Mouse (Mus musculus) heart, postnatal 36 days (tissue): ENCODE measurements at regions not wholly inside any gene's neighbourhood (a gene's known extent, or its start where the extent isn't known, plus 50 kb on each side); places are given as distances from the start of the nearest gene placed in this dataset.

Experiments used
- DNase-seq, 2 experiments: peaks; one replicate each; pipeline ENCODE4 v3.0.0; 2021 to 2022
- intact Hi-C: fragments of 180-260 bp; cut with DNase I; formaldehyde crosslinking; loops from one replicate; pipeline ENCODE4 v1.15.1; 2025
- microRNA-seq, 2 experiments: library from miRNA; unstranded; fragments of <30 nt; microRNA quantifications; one replicate each; pipeline ENCODE4 v1.2.0; 2021; ENCODE audit warnings: borderline number of aligned reads in 2 of 2

GRCm38 (mm10) chr14:100362786-100363185 is 78.3 kb upstream of the Klf12 start:
- intact Hi-C loops = no loop called here
- DNase-seq = no peak

GRCm38 (mm10) chr14:100361346-100362029 is 77.0 kb upstream of the Klf12 start:
- no peak for DNase-seq
- intact Hi-C loops = no loop called here

DNA sequence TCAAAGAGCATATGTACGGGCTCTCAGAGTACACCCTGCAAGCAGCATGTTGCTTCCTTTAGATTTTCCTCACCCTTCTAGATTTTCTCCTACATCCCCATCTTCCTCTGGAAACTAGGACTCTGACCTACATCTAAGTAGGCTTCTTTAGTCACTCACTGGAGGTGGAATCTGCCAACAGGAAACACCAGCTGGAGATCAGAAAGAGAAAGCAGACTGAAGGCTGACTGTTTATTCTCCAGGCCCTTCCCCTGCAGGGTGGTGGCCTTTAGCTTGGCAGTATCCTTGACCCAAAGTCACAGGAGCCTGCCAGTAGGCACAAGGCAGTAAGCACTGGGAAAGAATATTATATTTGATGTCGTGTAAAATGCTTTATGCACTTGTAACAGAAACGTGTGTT is 75.4 kb upstream of the Klf12 start:
- DNase-seq = no peak
- intact Hi-C loops = no loop called here

DNA sequence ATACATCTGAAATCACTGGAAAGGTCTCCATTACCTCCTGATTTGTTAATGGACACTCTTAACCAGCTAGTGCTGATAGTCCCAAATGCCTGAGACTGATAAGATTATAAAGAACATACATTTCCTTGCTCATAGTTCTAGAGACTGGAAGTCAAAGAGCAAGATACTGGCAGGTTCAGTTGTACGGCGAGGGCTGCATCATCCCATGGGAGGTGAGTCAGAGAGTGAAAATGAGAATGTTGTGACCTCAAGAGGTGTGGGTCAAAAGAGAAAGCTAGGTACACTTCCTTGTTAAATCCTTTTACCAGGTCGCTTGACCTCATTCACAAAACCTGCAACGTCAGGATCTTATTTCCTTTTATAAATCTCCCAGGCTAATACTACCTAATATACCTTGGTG is 72.7 kb upstream of the Klf12 start:
- no peak for DNase-seq
- intact Hi-C loops = no loop called here

DNA sequence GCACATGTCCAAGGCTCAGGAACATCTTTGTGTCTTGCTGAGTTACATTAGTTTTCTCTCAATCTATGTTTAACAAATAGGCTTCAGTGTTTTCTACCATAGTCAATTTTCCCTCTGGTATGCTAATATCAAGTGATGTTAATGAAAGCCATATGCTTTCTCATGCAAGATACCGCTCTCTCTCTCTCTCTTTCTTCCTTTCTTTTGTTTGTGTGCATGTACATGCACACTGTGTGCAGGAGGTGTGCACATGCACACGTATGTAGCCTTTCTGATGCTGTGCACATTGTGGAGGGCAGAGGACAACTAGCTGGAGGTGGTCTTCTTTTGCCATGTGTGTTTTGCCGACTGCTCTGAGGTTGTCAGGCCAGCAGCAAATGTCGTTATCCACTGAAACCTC is 69.0 kb upstream of the Klf12 start:
- no peak for DNase-seq
- intact Hi-C loops = no loop called here

GRCm38 (mm10) chr14:100352961-100353452 is 68.5 kb upstream of the Klf12 start:
- DNase-seq = no peak
- intact Hi-C loops = no loop called here

DNA sequence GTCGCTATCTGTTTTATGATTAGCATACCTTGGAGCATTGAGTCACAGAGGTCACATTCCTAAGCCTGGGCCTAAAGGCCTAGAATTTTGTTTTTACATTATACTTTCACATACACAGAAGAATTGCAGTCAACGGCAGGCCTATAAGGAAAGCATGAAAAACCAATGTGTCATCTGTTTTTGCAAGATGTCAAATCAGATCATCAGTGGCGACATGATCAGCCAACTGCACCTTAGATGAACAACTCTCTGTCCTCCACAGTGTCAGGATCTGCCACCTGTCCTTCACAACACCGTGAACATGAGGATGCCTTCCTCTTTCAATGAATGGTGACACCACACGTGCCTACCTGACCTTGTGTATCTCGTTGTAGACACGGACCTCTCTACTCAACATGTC is 66.5 kb upstream of the Klf12 start:
- DNase-seq = no peak
- intact Hi-C loops = no loop called here

- DNase-seq = no peak
- intact Hi-C loops = no loop called here
These were observed 65.7 kb upstream of the Klf12 start for GRCm38 (mm10) chr14:100350021-100350790.

DNA sequence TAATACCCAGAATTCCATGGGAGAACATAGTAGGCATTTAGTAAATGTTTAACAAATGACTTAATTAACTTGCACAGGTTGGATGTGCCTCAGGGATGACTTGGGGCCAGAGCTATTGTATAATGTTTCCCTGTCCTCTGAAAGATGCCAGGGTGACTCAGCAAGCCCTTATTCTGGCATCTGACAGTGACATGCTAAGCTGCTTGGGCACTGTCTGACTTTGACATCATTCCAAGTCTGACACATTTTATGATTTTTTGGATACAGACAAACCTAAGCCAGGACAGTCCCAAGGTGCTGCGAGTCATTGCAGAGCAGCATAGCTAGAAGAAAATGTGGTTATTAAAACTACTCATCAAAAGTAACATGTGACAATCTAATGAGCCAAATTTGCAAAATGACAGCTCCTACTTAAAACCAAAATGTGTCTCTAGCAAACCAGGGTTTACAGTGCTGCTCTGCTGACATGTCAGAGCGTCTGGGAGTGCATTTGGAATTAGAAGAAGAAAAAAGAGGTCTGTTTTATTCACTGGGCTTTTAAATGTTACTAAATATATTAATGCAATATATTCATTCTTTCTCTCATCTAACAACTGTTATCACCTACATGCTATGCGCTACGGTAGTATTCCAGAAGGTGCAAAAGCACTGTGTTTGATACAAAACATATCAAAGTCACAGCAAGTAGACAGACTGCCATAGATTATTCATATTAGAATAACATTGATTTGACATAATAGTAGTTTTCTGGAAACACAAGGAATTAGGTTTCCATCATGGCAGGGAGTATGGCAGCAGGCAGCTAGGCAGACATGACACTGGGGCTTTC is 64.1 kb upstream of the Klf12 start:
- no peak for DNase-seq
- intact Hi-C loops = no loop called here

DNA sequence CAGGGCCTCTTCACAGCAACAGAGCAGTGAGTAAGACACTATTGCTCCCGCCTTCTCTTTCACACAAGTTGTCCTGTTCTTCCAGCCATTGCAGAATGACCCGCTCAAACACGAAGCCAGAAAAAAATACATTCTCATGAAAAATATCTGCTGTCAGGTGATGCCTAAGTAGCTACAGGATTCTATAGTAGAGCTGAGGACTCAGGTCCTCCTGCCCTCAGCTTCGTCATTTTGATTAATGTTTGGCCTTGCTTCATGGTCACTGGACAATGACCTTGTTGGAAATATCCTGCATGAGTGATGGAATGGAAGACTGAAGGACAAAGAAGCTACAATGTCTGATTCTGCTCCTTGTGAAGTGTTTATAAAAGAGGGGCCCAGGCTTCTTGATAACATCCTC is 52.4 kb upstream of the Klf12 start:
- intact Hi-C loops = no loop called here
- DNase-seq = no peak

Small RNA genes in the stretch of these regions (microRNA-seq; reads per million reads assigned to microRNA genes)
- gene Gm22401 = 0 reads per million in 2 experiments
